ENCODE assay signal across 7 mouse cellular contexts in genomic region chr4:134494780-134495545, GRCm38 (mm10). TPM values are rescaled to one million over a fixed set of nuclear protein-coding genes. Genes with fewer than 3 reads are reported as not detected.
A peak's percentile ranks its signal among the peaks of the same experiment; 100 is the strongest.
DNase-seq lines count a peak whose midpoint lies in the region; ATAC-seq and TF ChIP-seq lines count a peak whose summit lies in the region.

No protein-coding gene starts in this region.

- TF ChIP-seq POLR2A in brain, embryonic 14.5 days (IDR thresholded peaks at IDR 0.05; ENCODE audit: borderline replicate concordance, extremely low read depth, insufficient read depth, insufficient read length, poor library complexity, severe bottlenecking): no peak

- peak; percentile 62 for ATAC-seq in monocyte, adult 5-6 weeks (replicated peaks; ENCODE audit: insufficient number of reproducible peaks, low FRiP score, low TSS enrichment, poor library complexity, severe bottlenecking)

- no peak for TF ChIP-seq CTCF in brain, embryonic 14.5 days (IDR thresholded peaks at IDR 0.05; ENCODE audit: borderline replicate concordance, extremely low read depth, insufficient read depth, insufficient read length)

- peak; percentile 35 to 46 for DNase-seq in kidney, postnatal 4 days
- DNase-seq in kidney, adult 18-20 months: no peak
- DNase-seq in brain, embryonic 14.5 days (ENCODE audit: low read depth): peak; percentile 69
- DNase-seq in liver: peak; percentile 43
- DNase-seq in retina, postnatal 1 day: no peak
- DNase-seq in layer of hippocampus, postnatal 25 days (ENCODE audit: extremely low spot score in 1 of 2, low spot score in 1 of 2): no peak

RNA-seq across cellular contexts. Expression of gene Paqr7, which starts 1.5 kb away (rescaled TPM):
- 19.6 and 21.3 TPM in 2 replicates for polyA plus RNA-seq in brain, embryonic 14.5 days (2012; rRNA removed)
- total RNA-seq in monocyte, adult 5-6 weeks (2017): 2.3 to 9.8 TPM (median 5.0 TPM) in 3 replicates
- total RNA-seq in layer of hippocampus, postnatal 25 days (2021): 10 to 100 TPM; 53.2 to 66.7 TPM

RNA-seq across cellular contexts. Expression of gene Aunip, which starts 15.8 kb away (rescaled TPM):
- polyA plus RNA-seq in brain, embryonic 14.5 days (2012; rRNA removed): 2.8 and 3.9 TPM in 2 replicates
- not detected in 3 replicates for total RNA-seq in monocyte, adult 5-6 weeks (2017)
- under 1 TPM in 1 of 2 experiments, not detected in 1; 0.57 TPM for total RNA-seq in layer of hippocampus, postnatal 25 days (2021)

RNA-seq across cellular contexts. Expression of gene Stmn1, which starts 26.8 kb away (rescaled TPM):
- 1,070 and 2,202 TPM in 2 replicates for polyA plus RNA-seq in brain, embryonic 14.5 days (2012; rRNA removed)
- 17.1 to 48.5 TPM (median 25.0 TPM) in 3 replicates for total RNA-seq in monocyte, adult 5-6 weeks (2017)
- 100 to 1,000 TPM; 338 to 387 TPM for total RNA-seq in layer of hippocampus, postnatal 25 days (2021)

RNA-seq across cellular contexts. Expression of gene Mtfr1l, which starts 40.2 kb away (rescaled TPM):
- 152 and 168 TPM in 2 replicates for polyA plus RNA-seq in brain, embryonic 14.5 days (2012; rRNA removed)
- total RNA-seq in monocyte, adult 5-6 weeks (2017): 35.4 to 39.0 TPM (median 37.6 TPM) in 3 replicates
- 10 to 100 TPM; 69.5 to 72.0 TPM for total RNA-seq in layer of hippocampus, postnatal 25 days (2021)

RNA-seq across cellular contexts. Expression of gene Selenon, which starts 57.0 kb away (rescaled TPM):
- polyA plus RNA-seq in brain, embryonic 14.5 days (2012; rRNA removed): 46.3 and 55.6 TPM in 2 replicates
- total RNA-seq in monocyte, adult 5-6 weeks (2017): 13.0 to 27.3 TPM (median 15.4 TPM) in 3 replicates
- total RNA-seq in layer of hippocampus, postnatal 25 days (2021): 10 to 100 TPM; 15.5 to 16.5 TPM

Comparison
In these comparisons a context has a peak if more than half of its experiments do, and no peak if none do; other contexts are left out.
1. DNase-seq: peak in kidney, postnatal 4 days (2 of 2), brain, embryonic 14.5 days (single experiment) and liver (single experiment); none in kidney, adult 18-20 months (single experiment), retina, postnatal 1 day (single experiment) and layer of hippocampus, postnatal 25 days (0 of 2).